Mouse (Mus musculus) liver, embryonic 14.5 days (tissue): ENCODE measurements at regions not wholly inside any gene's neighbourhood (a gene's known extent, or its start where the extent isn't known, plus 50 kb on each side); places are given as distances from the start of the nearest gene placed in this dataset.

Experiments
- CTCF ChIP-seq: IDR thresholded peaks from 2 replicates; pipeline ENCODE4 v1.5.1; 2016; ENCODE audit warnings: antibody characterized with exemption, low read depth, control low read depth
- EP300 ChIP-seq: IDR thresholded peaks from 2 replicates; pipeline ENCODE4 v1.6.1; 2016; ENCODE audit warnings: antibody characterized with exemption, low read depth

DNA sequence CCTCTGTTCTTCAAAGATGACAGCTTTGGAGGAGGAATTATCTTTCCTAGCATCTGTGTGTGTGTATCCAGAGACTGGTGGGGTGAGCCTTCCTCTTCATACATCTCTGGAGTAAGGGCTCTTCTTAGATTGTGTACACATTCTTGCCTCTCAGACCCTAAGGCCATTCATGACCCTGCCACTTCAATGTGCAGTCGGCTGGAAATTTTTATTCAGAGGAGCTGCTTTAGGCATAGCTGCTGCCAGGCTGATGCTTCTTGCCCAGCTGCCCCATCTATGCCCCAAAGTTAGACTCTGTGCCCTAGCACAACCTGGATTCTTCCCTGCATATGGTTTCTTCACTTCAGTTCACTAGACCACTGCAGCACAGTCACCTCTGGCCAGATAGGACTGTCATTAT, 144.9 kb downstream of the 9330182O14Rik start:
- TF ChIP-seq CTCF: no peak
- no peak for TF ChIP-seq EP300
